Mouse (Mus musculus) liver (tissue): ENCODE results near the gene Hexb.

ENCODE experiments used
- DNase-seq: peaks from one replicate; pipeline ENCODE4 v3.0.0-alpha.2; 2020; ENCODE audit warnings: mixed read lengths

Gene Hexb

GRCm38 (mm10) chr13:97223856-97224255 is 25.7 kb upstream of the Hexb start:
- DNase-seq, result no peak

- DNase-seq, result no peak
Measured at GRCm38 (mm10) chr13:97220022-97220421, 21.9 kb upstream of the Hexb start.

- no peak for DNase-seq
Measured at GRCm38 (mm10) chr13:97216196-97216595, 18.0 kb upstream of the Hexb start.

DNA sequence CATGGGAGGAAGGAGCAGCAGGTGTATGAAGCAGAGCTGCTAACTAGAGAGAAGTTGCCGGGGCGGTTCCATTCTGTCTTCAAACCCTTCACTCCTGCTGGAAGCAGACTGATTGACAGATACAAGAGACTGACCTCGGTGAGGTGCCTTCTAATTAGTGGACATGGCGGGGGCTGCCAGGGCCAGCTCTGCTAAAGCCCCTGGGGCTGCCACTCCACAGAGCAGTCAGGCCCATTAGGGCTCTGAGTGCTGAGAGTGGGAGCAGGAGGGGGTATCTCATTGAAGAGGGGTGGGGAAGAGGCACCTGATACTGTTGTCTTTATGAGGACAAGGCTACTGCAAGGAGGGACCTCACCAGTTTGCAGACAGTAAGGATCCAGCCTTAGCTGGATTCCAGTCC is 17.4 kb upstream of the Hexb start:
- DNase-seq, result no peak

- DNase-seq, result no peak
Measured at GRCm38 (mm10) chr13:97214583-97215268, 16.6 kb upstream of the Hexb start.

GRCm38 (mm10) chr13:97208500-97209010 is 10.4 kb upstream of the Hexb start:
- no peak for DNase-seq

- DNase-seq, result peak; percentile 11
Measured at GRCm38 (mm10) chr13:97208112-97208478, 9.9 kb upstream of the Hexb start.

GRCm38 (mm10) chr13:97207472-97208111 is 9.4 kb upstream of the Hexb start:
- no peak for DNase-seq

DNA sequence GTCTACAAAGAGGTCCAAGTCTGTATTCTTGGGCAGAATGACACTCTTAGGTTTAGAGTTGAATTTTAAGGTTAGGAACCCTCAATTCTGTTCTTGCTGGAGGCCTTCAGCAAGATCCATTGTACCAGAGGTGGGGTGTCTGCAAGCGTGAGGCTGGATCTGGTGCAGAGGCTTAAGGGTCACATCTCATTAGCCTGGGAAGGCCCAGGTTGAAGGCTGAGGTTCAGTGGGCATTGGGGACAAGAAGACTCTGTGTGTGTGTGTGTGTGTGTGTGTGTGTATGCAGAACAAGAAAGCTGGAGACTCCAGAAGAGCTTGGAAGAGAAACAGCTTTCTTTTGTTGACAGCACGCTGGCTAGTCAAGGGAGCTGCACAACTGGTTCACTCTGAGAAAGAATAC is 7.9 kb upstream of the Hexb start:
- DNase-seq, result no peak

DNA sequence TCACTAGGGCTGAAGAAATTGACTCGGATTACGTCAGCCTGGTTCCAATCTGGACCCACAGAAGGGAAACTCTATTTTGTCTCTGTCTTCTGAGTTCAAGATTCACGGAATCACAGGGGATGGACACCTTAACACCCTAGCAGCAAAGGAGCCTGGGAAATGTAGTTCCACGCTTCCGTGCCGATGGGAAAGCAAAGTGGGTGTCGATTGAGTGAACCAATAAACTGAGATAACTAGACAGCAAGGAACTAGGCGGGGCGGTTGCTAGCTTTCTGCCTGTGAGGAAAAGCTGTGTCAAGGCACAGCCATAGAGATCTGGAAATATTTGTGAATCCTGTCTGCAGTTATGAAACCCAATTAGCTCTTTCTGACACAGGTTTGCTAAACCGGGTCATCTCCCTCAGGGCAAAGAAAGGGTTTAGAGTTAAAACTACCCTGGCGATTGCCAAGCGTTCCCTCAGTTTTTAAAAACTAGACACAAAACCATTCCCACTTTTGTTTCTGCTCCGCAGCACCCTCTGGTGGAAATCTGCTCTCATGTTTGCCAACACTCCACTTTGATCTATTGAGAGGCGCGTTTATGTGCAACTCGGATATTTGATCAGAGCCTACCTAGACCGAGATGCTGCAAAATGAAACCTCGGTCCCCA is 7.0 kb upstream of the Hexb start:
- DNase-seq, result peak; percentile 79

DNA sequence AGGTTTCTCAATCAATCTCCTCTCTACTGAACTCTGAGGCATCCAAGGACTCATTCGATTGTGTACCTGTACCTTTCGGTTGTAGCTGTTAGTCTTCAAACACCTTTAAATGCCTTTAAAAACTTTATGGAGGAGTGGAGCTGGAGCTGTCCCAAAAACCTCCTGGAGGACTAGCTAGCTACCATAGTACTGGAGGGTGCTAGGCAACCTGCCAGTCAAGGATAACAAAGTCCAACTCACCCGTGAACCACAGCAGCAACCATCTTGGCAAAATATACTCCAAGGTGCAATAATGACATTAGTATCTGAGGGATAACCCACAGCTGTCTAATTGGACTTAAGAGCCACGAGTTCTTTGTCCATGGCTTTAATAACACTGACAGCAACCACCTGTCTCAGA is 3.7 kb upstream of the Hexb start:
- no peak for DNase-seq

- DNase-seq, result no peak
Measured at GRCm38 (mm10) chr13:97201076-97201475, 2.9 kb upstream of the Hexb start.

- DNase-seq, result no peak
Measured at GRCm38 (mm10) chr13:97199123-97199522, 966 bp upstream of the Hexb start.

- DNase-seq, result no peak
Measured at GRCm38 (mm10) chr13:97196925-97197218, 1.3 kb downstream of the Hexb start.

DNA sequence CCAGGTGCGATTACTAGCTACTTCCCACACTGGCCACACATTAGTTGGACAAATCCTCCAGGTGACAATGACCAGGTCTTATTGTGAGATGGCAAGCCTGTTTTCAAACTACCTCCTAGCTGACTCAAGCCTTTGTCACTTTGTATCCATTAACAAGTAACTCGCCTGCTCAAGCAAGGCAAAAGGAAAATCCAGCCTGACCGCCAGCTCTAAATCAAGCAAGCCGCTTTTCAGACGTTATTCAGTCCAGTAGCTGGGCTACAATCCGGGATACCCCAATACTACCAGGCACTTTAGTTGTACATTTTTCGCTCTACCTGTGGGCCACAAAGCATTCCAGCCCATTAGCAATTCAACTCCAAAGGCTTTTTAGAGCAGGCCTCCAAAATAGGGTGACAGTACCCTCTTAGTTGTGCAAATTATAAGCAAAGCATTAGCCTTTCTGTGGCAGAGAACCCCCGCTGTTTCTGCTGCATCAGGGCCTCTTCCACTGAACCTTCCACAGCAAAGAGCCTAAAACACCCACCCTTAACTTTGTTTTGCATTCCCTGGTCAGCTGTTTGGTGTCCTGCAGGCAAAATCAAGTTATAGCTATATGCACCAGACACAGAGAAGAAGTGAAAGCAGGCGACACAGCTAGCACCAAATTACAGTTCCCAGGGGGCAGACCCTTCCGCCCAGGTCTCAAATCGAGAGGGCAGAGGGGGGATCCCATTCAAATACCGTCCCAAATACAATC is 1.8 kb downstream of the Hexb start:
- no peak for DNase-seq

GRCm38 (mm10) chr13:97193420-97193819 is 4.7 kb downstream of the Hexb start:
- DNase-seq, result no peak

DNA sequence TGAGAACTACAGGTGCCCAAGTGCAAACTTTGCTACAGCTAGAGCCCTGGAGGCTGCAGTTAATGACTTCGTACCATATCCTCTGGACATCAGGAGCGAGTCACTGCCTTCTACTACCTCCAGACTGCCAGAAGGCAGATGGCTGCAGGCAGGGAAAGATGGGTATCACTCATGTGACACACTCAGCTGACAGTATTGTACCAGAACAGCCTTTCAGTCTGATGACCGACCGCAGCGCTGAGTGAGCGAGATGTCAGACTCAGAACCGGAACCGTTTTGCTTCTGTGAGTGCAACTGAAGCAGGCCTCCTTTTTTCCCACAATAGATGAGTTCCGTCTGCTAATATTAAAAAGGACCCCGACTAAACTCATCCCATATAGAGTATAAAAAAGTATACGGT is 5.5 kb downstream of the Hexb start:
- DNase-seq, result no peak

DNA sequence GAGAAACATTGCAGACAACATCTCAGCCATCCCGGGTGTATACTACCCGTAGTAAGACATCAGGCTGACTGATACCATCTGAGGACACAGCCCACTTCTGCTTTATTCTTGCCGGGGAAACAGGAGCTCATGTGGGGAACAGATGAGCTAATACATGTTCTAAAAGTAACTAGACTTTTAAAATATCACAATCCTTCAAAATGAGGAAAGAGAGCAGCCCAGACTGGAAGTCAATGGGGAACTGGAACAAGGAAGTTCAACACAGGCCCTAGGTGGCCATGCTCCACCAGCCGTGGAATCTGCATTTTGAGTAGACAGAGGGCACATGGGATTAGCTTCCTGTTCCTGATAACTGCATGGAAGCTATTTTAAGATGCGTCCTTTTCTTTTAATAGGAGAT is 10.5 kb downstream of the Hexb start:
- peak; percentile 6 for DNase-seq

DNA sequence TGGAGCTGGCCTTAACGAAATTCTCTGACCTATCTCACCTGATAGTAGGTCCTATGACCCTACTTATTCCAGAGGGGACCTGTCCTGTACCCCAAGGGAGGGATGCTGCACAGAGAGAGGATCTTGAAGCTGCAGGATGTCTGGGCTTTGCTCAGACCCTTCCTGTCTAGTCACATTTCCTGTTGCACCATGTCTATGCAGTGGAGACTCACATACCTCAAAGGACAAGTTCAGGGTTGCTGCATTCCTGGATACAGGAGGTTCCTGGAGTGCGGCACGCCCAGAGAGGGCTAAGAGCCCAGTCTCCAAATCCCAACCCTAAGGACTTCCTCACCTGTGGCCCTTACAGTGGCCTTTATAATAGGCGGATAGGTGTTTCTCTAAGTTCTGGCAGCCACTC is 11.8 kb downstream of the Hexb start:
- DNase-seq, result no peak

- DNase-seq, result no peak
Measured at GRCm38 (mm10) chr13:97184656-97185055, 13.5 kb downstream of the Hexb start.

- DNase-seq, result no peak
Measured at GRCm38 (mm10) chr13:97184168-97184567, 14.0 kb downstream of the Hexb start.

GRCm38 (mm10) chr13:97182821-97183220 is 15.3 kb downstream of the Hexb start:
- DNase-seq, result no peak

DNA sequence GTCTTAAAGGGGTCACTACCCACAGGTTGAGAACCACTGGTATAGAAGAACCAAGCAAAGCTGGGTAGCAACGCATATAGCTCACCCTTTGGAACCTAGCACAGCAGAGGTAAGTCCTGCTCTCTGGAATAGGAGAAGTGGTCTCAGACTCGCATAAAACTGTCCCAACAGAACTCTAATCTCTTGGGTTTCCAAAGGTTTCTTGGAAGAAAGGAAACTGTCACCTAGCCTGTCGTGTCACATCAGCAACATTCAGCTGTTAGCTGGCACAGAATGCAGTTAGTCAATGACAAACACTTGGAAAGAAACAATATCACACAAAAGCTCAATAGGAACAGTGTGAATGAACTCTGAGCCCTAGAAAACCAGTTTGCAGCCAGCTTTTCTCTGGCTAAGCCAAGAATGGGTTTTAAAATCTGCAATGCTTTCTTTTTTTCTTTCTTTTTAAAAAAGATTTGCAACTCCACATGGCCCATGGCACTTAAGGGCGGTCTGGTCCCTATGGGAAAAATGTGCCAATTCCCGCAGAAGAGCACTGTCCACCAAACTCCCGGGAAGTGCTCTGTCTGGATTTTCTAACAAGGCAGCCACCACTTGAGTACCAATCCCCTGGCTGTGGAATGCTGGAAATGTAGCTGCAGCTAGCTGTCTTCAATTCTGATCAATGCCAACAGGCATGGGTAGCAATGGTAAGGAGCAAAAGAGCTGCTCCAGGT is 17.9 kb downstream of the Hexb start:
- DNase-seq, result no peak
